Mouse (Mus musculus): ENCODE results near the gene Icam1.
A peak's percentile ranks its signal among the peaks of the same experiment; 100 is the strongest.

Icam1 gene

DNA sequence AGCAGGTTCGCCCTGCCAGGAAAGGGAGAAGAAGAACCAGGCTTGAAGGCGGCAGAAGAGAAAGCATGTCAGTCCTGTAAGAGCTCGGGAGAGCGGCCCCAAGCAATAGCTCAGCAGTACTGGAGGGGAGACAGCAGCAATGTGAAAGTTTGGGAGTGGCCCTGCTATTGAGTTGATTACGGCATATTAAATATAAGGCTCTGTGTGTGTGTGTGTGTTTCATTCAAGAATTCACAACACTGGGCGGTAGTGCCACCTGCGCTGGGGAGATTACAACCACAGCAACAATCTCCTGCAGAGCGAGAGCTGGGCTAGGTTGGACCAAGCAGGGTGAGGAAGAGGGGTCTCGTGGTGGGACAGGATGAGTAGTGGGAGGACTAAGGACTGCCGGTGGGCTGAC, 35.8 kb downstream of the Icam1 start:
- no peak for DNase-seq (ENCODE audit: low spot score)

DNA sequence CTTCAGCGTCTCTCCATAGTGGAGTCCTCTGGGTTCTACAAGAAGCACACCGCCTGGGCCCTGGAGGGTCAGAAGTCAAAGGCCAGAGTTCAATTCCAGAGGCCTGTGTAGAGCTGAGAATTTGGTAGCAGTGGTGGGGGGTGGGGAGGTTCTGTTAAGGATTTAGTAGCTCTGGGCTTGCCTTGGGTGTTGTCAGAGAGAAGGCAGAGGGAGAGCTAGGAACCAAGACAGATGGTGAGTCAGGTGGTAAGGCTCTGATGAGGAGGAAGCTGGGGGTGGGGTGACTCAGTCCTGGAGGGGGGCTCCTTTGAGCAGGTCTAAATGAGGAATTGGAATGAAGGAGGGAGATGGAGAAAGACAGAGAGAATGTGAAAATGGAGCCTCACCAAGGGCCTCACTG, 47.1 kb downstream of the Icam1 start:
- no peak for DNase-seq (ENCODE audit: low spot score)

DNA sequence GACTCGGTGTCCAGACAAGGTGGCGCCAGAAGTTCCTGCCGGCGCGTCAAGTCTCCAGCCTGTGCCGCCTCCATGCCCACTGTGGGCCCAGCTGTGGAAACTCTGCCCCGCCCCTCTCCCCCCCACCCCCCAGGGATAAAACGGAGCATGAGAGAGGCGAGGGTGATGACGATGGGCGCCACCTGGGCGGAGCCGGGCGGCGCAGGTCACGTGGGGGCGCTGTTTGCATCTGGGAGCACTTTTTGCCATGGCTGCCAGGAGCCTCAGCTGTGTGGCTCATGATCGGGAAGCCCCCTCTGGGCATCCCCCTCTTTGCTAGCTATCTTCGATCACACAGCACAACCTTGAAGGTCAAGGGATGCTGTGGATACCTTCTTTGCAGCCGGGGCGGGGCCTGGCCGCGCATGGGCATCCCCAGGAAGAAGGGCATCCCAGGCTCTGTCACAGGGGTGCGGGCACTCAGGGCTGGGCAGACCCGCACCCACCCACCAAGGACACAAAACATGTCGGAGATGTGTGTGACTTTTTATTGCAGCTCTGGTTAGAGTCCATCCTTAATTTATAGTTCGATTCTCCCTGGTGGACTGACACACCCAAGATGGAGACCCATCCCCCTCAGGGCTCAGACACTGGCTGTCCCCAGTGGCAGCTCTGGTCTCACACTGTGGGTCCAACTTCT, 51.4 kb downstream of the Icam1 start, which contains the start of gene Zglp1:
Zglp1 (minus strand) TSS at position 88 of the 679 bp plus-strand sequence.
- DNase-seq (ENCODE audit: low spot score) = no peak

DNA sequence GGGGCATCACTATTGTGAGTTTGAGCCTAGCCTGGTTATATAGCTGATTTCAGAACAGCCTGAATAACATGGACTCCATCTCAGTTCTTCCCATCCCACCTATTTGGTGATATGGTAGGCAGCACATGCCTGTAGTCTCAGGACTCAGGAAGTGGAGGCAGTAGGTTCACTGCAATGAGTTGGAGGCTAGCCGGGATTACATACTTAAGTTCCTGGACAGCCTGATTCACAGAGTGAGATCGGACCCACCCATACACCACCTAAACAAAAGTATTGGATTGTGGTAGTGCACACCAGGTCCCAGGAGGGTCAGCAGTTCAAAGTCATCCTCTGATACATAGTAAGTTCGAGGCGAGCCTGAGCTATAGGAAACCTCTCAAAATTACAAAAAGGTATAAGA, 56.9 kb downstream of the Icam1 start:
- no peak for DNase-seq (ENCODE audit: low spot score)

DNA sequence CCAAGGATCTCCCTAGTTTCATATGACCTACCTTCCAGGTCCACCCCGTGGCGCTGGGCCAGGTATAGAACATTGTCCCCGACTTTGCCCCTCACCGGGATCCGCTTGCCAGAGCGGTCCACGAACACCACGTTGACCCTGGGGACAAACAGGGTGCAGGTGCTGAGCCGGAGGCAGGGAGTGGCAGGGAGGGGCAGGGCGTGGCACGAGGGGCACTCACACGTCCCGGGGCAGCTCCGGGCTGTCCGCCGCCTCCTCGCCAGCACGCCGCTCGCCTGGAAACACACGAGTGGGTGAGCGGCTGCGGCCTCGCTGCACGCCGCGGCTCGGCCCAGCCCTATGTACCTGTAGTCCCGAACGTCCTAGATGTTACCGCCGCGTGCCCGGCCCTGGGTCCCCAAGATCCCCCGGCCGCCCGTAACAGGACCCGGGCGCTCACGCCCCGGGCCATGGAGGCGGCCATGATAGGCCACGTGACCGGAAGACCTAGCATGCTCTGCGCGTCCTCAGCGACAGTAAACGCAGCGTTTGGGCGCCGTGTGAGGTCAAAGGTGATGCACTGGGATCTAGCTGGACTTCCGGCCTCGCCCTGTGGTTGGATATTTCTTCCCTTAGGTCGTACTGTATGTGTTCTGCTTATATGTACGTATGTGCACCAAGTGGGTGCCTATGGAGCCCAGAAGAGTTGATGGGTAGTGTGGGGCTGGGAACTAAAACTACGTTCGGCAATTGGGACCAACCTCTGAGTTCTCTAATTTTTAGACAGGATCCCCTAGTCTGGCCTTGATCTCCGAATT, 57.5 kb downstream of the Icam1 start, which contains the start of the genes Gm49373 and Fdx1l:
Gm49373 (minus strand) TSS at position 53 of the 797 bp plus-strand sequence.
Fdx1l (minus strand) TSS at position 571 of the 797 bp plus-strand sequence.
- peak; percentile 71 for DNase-seq (ENCODE audit: low spot score)

DNA sequence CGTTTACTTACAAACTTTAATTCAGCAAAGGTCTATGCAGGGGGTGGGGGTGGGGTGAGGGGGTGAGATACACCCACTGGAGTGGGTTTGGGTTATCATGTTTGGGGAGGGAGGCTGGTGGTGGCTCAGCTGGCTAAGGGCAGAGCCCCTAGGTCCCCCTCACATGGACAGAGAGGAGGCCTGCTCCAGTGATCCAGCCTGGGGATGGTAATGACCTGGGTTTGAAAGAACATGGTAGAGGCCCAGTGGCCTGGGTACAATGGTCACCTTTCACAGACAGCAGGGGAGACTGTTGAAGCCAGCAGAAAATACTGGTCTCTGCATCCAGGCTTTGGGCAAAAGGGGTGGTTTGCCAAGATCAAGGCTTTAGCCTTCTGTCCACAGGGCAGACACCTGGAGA, 58.4 kb downstream of the Icam1 start:
- DNase-seq (ENCODE audit: low spot score) = no peak

DNA sequence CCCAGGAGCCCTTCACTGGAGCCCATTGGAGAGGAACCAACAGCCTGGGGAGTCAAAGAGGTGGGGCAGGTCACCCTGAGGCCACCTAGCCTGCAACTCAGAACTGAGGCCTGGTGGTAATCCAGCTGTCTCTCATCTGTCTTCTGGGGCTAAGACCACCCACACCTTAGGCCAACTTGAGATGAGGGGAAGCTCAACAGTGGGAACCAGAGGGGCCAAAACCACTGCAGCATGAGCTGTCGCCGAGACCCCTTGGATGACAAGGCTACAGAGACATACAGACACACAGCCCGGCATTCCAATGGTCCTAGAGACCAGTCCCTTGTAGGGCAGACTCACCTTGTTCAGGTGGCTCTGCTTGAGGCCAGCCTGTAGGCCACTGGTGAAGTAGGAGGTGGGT, 59.8 kb downstream of the Icam1 start:
- DNase-seq (ENCODE audit: low spot score) = no peak

Data from ovary, postnatal 10 days (tissue).